In the genomic region with DNA sequence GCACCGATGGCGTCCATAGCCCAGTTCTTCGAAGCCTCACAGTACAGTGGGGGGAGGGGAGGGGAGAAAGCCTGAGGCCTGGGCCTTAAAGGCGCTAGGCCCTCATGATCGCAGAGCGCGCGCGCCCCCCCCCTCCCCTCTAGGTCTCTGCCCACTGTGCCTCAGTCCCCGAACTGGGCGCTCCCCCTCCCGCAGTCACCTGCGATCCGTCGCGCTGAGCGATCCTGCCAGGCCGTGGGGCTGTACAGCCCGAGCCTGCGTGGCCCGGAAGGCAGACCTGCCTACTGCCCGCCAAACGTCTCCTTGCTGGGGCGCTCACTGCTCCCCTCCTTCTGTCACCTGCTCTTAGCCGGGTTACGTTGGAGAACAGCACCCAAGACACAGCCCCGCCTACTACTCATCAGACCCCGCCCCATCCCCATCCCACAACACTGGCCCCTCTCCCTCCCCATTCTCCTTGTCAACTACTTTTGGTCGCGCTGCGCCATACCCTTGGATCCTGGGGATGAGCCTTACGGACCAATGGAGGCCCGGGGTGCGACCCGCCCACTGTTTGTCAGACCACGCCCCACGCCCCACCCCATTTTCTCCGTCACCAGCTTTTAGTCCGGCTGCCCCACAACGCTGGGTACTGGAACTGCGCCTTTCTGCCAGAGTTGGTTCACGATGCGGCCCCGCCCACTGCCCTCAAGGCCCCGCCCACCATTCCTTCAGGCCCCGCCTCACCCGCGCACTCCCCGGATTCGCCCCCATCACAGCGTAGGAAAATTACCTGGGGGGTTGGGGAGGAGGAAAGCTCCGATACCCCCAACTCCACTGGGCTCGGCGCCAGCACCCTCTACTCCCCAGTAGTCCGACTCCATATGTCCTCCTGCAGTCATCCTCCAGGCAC, we compare ENCODE assay signal across 8 mouse cellular contexts. TPM values are rescaled to one million over a fixed set of nuclear protein-coding genes. Genes with fewer than 3 reads are reported as not detected.
DNase-seq lines count a peak whose midpoint lies in the region; ATAC-seq and TF ChIP-seq lines count a peak whose summit lies in the region.

No protein-coding gene starts in this region.

- ATAC-seq in heart, embryonic 14.5 days (ENCODE audit: insufficient number of reproducible peaks, insufficient read depth, low FRiP score, low read depth) = peak; percentile 87
- ATAC-seq in liver, embryonic 14.5 days (ENCODE audit: insufficient read depth) = peak; percentile 87
- ATAC-seq in neural tube, embryonic 11.5 days (ENCODE audit: insufficient read depth, low FRiP score, low TSS enrichment) = peak; percentile 92
- ATAC-seq in stomach, postnatal 0 days (ENCODE audit: low FRiP score, low TSS enrichment) = peak; percentile 89

- H3K9ac ChIP-seq in heart, embryonic 14.5 days (ENCODE audit: low read length) = peak overlapping the region; percentile 79
- H3K9ac ChIP-seq in liver, embryonic 14.5 days (replicated peaks) = peak overlapping the region; percentile 32
- peak overlapping the region; percentile 67 for H3K9ac ChIP-seq in neural tube, embryonic 11.5 days (ENCODE audit: low read length)
- H3K9ac ChIP-seq in stomach, postnatal 0 days (ENCODE audit: low read length) = peak overlapping the region; percentile 71

- WGBS in heart, embryonic 14.5 days = under 1% methylated on average over 49 of the region's 55 CpGs
- under 1% methylated on average over 51 of the region's 55 CpGs for WGBS in liver, embryonic 14.5 days (ENCODE audit: insufficient replicate concordance)
- WGBS in neural tube, embryonic 11.5 days = under 1% methylated on average over 53 of the region's 55 CpGs
- under 1% methylated on average over 40 of the region's 55 CpGs for WGBS in stomach, postnatal 0 days

- TF ChIP-seq EP300 in liver, embryonic 14.5 days (IDR thresholded peaks at IDR 0.05; ENCODE audit: low read depth) = no peak
- no peak for TF ChIP-seq EP300 in stomach, postnatal 0 days (optimal IDR thresholded peaks at IDR 0.05)

- H3K36me3 ChIP-seq in heart, embryonic 14.5 days (ENCODE audit: control insufficient read depth, insufficient read depth, low read length) = peaks cover 30% of the 10 kb centered on the region
- no peaks in the 10 kb centered on the region for H3K36me3 ChIP-seq in liver, embryonic 14.5 days (replicated peaks; ENCODE audit: control insufficient read depth, insufficient read depth, low read depth)
- peaks cover 5% of the 10 kb centered on the region for H3K36me3 ChIP-seq in neural tube, embryonic 11.5 days (ENCODE audit: control insufficient read depth, insufficient read depth, low read length)
- H3K36me3 ChIP-seq in stomach, postnatal 0 days (ENCODE audit: control insufficient read depth, insufficient read depth, low read length) = no peaks in the 10 kb centered on the region

- DNase-seq in CD4-positive, CD25-positive, alpha-beta regulatory T cell, adult 2 months (ENCODE audit: low read depth, low spot score) = peak; percentile 92
- DNase-seq in c-Kit-negative CD71-positive TER-119-positive erythroid progenitor cells, embryonic 14.5 days (ENCODE audit: low read depth, low spot score) = peak; percentile 45
- peak; percentile 81 for DNase-seq in fibroblast of lung, adult 2 months (ENCODE audit: low read depth)
- peak; percentile 97 for DNase-seq in kidney, postnatal 25 days
- peak; percentile 52 to 81 (median 55) for DNase-seq in liver, embryonic 14.5 days (ENCODE audit: low read depth in 3 of 3, low spot score in 3 of 3)
- peak; percentile 97 for DNase-seq in neural tube, embryonic 11.5 days (ENCODE audit: low spot score)
- peak; percentile 94 for DNase-seq in stomach, postnatal 0 days (ENCODE audit: low spot score)

- no peaks in the 10 kb centered on the region for H3K9me3 ChIP-seq in heart, embryonic 14.5 days (ENCODE audit: control insufficient read depth, low read length)
- no peaks in the 10 kb centered on the region for H3K9me3 ChIP-seq in liver, embryonic 14.5 days (ENCODE audit: control insufficient read depth, low read length)
- H3K9me3 ChIP-seq in neural tube, embryonic 11.5 days (ENCODE audit: control insufficient read depth, low read length) = no peaks in the 10 kb centered on the region
- H3K9me3 ChIP-seq in stomach, postnatal 0 days (ENCODE audit: control insufficient read depth, low read length) = no peaks in the 10 kb centered on the region

- H3K4me2 ChIP-seq in heart, embryonic 14.5 days (ENCODE audit: low read length) = peak overlapping the region; percentile 90
- H3K4me2 ChIP-seq in liver, embryonic 14.5 days (ENCODE audit: low read depth) = peak overlapping the region; percentile 79
- H3K4me2 ChIP-seq in neural tube, embryonic 11.5 days (ENCODE audit: low read depth) = peak overlapping the region; percentile 92
- peak overlapping the region; percentile 99 for H3K4me2 ChIP-seq in stomach, postnatal 0 days (replicated peaks; ENCODE audit: low read depth)

- peaks cover 52% of the 10 kb centered on the region for H3K27me3 ChIP-seq in heart, embryonic 14.5 days (ENCODE audit: control insufficient read depth, insufficient read depth, low read length)
- H3K27me3 ChIP-seq in liver, embryonic 14.5 days (ENCODE audit: control insufficient read depth, insufficient read depth, low read length) = peaks cover 54% of the 10 kb centered on the region
- peaks cover 38% of the 10 kb centered on the region for H3K27me3 ChIP-seq in neural tube, embryonic 11.5 days (ENCODE audit: control insufficient read depth, insufficient read depth, low read length)
- H3K27me3 ChIP-seq in stomach, postnatal 0 days (ENCODE audit: control insufficient read depth, insufficient read depth, low read length) = peaks cover 9% of the 10 kb centered on the region; the same call in 1 of the 2 replicates

- peak overlapping the region; percentile 63 to 79 for H3K4me3 ChIP-seq in heart, embryonic 14.5 days (ENCODE audit: control insufficient read depth in 1 of 2, insufficient read depth in 1 of 2, low read depth in 1 of 2, low read length in 2 of 2)
- H3K4me3 ChIP-seq in liver, embryonic 14.5 days (ENCODE audit: insufficient read depth in 1 of 2, low read depth in 2 of 2, low read length in 2 of 2) = peak overlapping the region; percentile 52 to 69
- peak overlapping the region; percentile 50 for H3K4me3 ChIP-seq in neural tube, embryonic 11.5 days (ENCODE audit: low read depth, low read length)
- H3K4me3 ChIP-seq in stomach, postnatal 0 days (ENCODE audit: low read depth, low read length) = peak overlapping the region; percentile 59

- peak overlapping the region; percentile 56 to 67; a peak in 3 of 4 replicates for H3K27ac ChIP-seq in heart, embryonic 14.5 days (replicated peaks in 1 of 2; ENCODE audit: control insufficient read depth in 1 of 2, insufficient read depth in 1 of 2, low read depth in 2 of 2, low read length in 2 of 2)
- H3K27ac ChIP-seq in liver, embryonic 14.5 days = no peak overlapping the region
- peak overlapping the region; percentile 74 for H3K27ac ChIP-seq in neural tube, embryonic 11.5 days (ENCODE audit: low read depth, low read length)
- H3K27ac ChIP-seq in stomach, postnatal 0 days (replicated peaks) = peak overlapping the region; percentile 35; the same call in 1 of the 2 replicates

- peak; percentile 43 for TF ChIP-seq CTCF in liver, embryonic 14.5 days (IDR thresholded peaks at IDR 0.05; ENCODE audit: low read depth)
- TF ChIP-seq CTCF in stomach, postnatal 0 days (IDR thresholded peaks at IDR 0.05; ENCODE audit: low read depth) = peak; percentile 49

- H3K4me1 ChIP-seq in heart, embryonic 14.5 days (ENCODE audit: control insufficient read depth in 2 of 2, insufficient read depth in 2 of 2, low read length in 2 of 2) = peaks cover 9 to 14% of the 10 kb centered on the region in 2 experiments; a peak in 3 of 4 replicates
- H3K4me1 ChIP-seq in liver, embryonic 14.5 days (replicated peaks; ENCODE audit: control insufficient read depth in 2 of 2, insufficient read depth in 2 of 2, low read length in 1 of 2) = peaks cover 4 to 5% of the 10 kb centered on the region in 2 experiments; a peak in 1 of 4 replicates
- peaks cover 17% of the 10 kb centered on the region for H3K4me1 ChIP-seq in neural tube, embryonic 11.5 days (ENCODE audit: control insufficient read depth, insufficient read depth, low read length)
- no peaks in the 10 kb centered on the region for H3K4me1 ChIP-seq in stomach, postnatal 0 days (replicated peaks; ENCODE audit: control insufficient read depth, insufficient read depth)

RNA-seq across cellular contexts. Expression of a gene that starts 0.5 kb away (rescaled TPM):
- polyA plus RNA-seq in heart, embryonic 14.5 days (2014; fragmentation: Nextera tagmentation; extraction: Ambion mirVana) = 28.3 and 31.2 TPM in 2 replicates
- 1.0 and 1.2 TPM in 2 replicates for polyA plus RNA-seq in liver, embryonic 14.5 days (2012; rRNA removed)
- polyA plus RNA-seq in liver, embryonic 14.5 days (2014; fragmentation: Nextera tagmentation; extraction: Ambion mirVana) = 0.43 and 0.46 TPM in 2 replicates
- 59.6 and 60.8 TPM in 2 replicates for polyA plus RNA-seq in neural tube, embryonic 11.5 days (2014; fragmentation: Nextera tagmentation; extraction: Ambion mirVana)
- polyA plus RNA-seq in stomach, postnatal 0 days (2015; fragmentation: Nextera tagmentation; extraction: Ambion mirVana) = 4.1 TPM in 2 replicates

RNA-seq across cellular contexts. Expression of a gene that starts 0.6 kb away (rescaled TPM):
- polyA plus RNA-seq in heart, embryonic 14.5 days (2014; fragmentation: Nextera tagmentation; extraction: Ambion mirVana) = 0.15 TPM in 1 of 2 replicates, not detected in the other
- 0.04 and 0.09 TPM in 2 replicates for polyA plus RNA-seq in liver, embryonic 14.5 days (2012; rRNA removed)
- 0.08 TPM in 1 of 2 replicates, not detected in the other for polyA plus RNA-seq in liver, embryonic 14.5 days (2014; fragmentation: Nextera tagmentation; extraction: Ambion mirVana)
- 1.3 and 2.8 TPM in 2 replicates for polyA plus RNA-seq in neural tube, embryonic 11.5 days (2014; fragmentation: Nextera tagmentation; extraction: Ambion mirVana)
- 0.55 and 0.76 TPM in 2 replicates for polyA plus RNA-seq in stomach, postnatal 0 days (2015; fragmentation: Nextera tagmentation; extraction: Ambion mirVana)

RNA-seq across cellular contexts. Expression of a gene that starts 7.8 kb away (rescaled TPM):
- 18.5 and 18.8 TPM in 2 replicates for polyA plus RNA-seq in heart, embryonic 14.5 days (2014; fragmentation: Nextera tagmentation; extraction: Ambion mirVana)
- polyA plus RNA-seq in liver, embryonic 14.5 days (2012; rRNA removed) = 7.4 and 7.5 TPM in 2 replicates
- polyA plus RNA-seq in liver, embryonic 14.5 days (2014; fragmentation: Nextera tagmentation; extraction: Ambion mirVana) = 15.0 and 15.1 TPM in 2 replicates
- 11.7 and 13.9 TPM in 2 replicates for polyA plus RNA-seq in neural tube, embryonic 11.5 days (2014; fragmentation: Nextera tagmentation; extraction: Ambion mirVana)
- polyA plus RNA-seq in stomach, postnatal 0 days (2015; fragmentation: Nextera tagmentation; extraction: Ambion mirVana) = 26.8 and 28.1 TPM in 2 replicates

RNA-seq across cellular contexts. Expression of a gene that starts 29.3 kb away (rescaled TPM):
- polyA plus RNA-seq in heart, embryonic 14.5 days (2014; fragmentation: Nextera tagmentation; extraction: Ambion mirVana) = not detected in 2 replicates
- polyA plus RNA-seq in liver, embryonic 14.5 days (2012; rRNA removed) = 0.16 and 0.22 TPM in 2 replicates
- 0.04 and 0.05 TPM in 2 replicates for polyA plus RNA-seq in liver, embryonic 14.5 days (2014; fragmentation: Nextera tagmentation; extraction: Ambion mirVana)
- 9.8 and 10.5 TPM in 2 replicates for polyA plus RNA-seq in neural tube, embryonic 11.5 days (2014; fragmentation: Nextera tagmentation; extraction: Ambion mirVana)
- polyA plus RNA-seq in stomach, postnatal 0 days (2015; fragmentation: Nextera tagmentation; extraction: Ambion mirVana) = 0.01 TPM in 1 of 2 replicates, not detected in the other

RNA-seq across cellular contexts. Expression of a gene that starts 29.6 kb away (rescaled TPM):
- 40.9 and 42.1 TPM in 2 replicates for polyA plus RNA-seq in heart, embryonic 14.5 days (2014; fragmentation: Nextera tagmentation; extraction: Ambion mirVana)
- polyA plus RNA-seq in liver, embryonic 14.5 days (2012; rRNA removed) = 7.5 and 9.4 TPM in 2 replicates
- polyA plus RNA-seq in liver, embryonic 14.5 days (2014; fragmentation: Nextera tagmentation; extraction: Ambion mirVana) = 17.7 and 19.1 TPM in 2 replicates
- 71.7 and 78.3 TPM in 2 replicates for polyA plus RNA-seq in neural tube, embryonic 11.5 days (2014; fragmentation: Nextera tagmentation; extraction: Ambion mirVana)
- 24.6 and 25.0 TPM in 2 replicates for polyA plus RNA-seq in stomach, postnatal 0 days (2015; fragmentation: Nextera tagmentation; extraction: Ambion mirVana)

Comparison
In these comparisons a context has a peak if more than half of its experiments do, and no peak if none do; other contexts are left out.
1. DNase-seq: peak in every context shown above with its lines; median percentile 97 in kidney, postnatal 25 days; 97 in neural tube, embryonic 11.5 days; 94 in stomach, postnatal 0 days; 92 in CD4-positive, CD25-positive, alpha-beta regulatory T cell, adult 2 months; 81 in fibroblast of lung, adult 2 months; 55 in liver, embryonic 14.5 days; 45 in c-Kit-negative CD71-positive TER-119-positive erythroid progenitor cells, embryonic 14.5 days.